ENCODE assay signal across 8 mouse cellular contexts in the genomic region with DNA sequence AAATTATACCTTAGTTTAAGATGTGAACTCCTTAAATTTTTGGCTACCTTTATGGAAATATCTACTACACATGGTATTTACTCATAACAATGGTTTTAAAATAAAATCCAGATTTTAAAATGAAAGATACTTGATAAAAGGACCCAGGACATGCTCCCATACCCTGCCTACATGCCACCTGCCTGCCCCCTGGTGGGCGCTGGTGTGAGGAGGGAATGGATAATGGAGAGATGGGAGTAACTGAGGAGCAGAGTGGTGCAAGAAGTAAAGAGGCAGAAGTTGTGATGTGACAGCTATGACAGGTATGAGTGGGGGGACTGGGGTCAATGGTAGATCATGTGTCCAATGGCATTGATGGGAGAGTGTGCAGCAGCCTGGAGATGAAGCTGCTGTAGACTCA.
A peak's percentile ranks its signal among the peaks of the same experiment; 100 is the strongest.
DNase-seq lines count a peak whose midpoint lies in the region; ATAC-seq and TF ChIP-seq lines count a peak whose summit lies in the region.

No protein-coding gene starts in this region.

- intact Hi-C loops in heart, adult 2 months (cut with DNase I) = no loop called here

- no peak for ATAC-seq in forebrain, postnatal 0 days

- H3K4me2 ChIP-seq in forebrain, postnatal 0 days (ENCODE audit: low read depth) = no peak overlapping the region

- no peaks in the 10 kb centered on the region for H3K27me3 ChIP-seq in heart, adult 2 months (ENCODE audit: control insufficient read depth, insufficient read depth, low read length)
- H3K27me3 ChIP-seq in forebrain, postnatal 0 days (ENCODE audit: insufficient read depth, low read length) = no peaks in the 10 kb centered on the region
- H3K27me3 ChIP-seq in midbrain, embryonic 10.5 days (ENCODE audit: low read depth, poor library complexity, severe bottlenecking) = no peaks in the 10 kb centered on the region

- TF ChIP-seq CTCF in heart, adult 2 months (IDR thresholded peaks at IDR 0.05) = peak; percentile 54
- TF ChIP-seq CTCF in forebrain, postnatal 0 days (IDR thresholded peaks at IDR 0.05; ENCODE audit: low read depth) = peak; percentile 54

- 34% methylated on average over 1 of the region's 1 CpGs for WGBS in heart, adult 2 months
- 41% methylated on average over 1 of the region's 1 CpGs for WGBS in forebrain, postnatal 0 days
- 28% methylated on average over 1 of the region's 1 CpGs for WGBS in midbrain, embryonic 10.5 days

- no peak for DNase-seq in heart, adult 2 months
- DNase-seq in heart, adult 11 months = no peak
- peak; percentile 40 for DNase-seq in lung, postnatal 10 days
- DNase-seq in lung, adult 18-20 months = no peak
- DNase-seq in NIH3T3 (ENCODE audit: low read depth) = peak; percentile 5
- DNase-seq in forebrain, postnatal 0 days = no peak
- no peak for DNase-seq in natural killer cell, adult 2 months (ENCODE audit: low spot score in 2 of 2)
- DNase-seq in midbrain, embryonic 10.5 days (ENCODE audit: low spot score) = no peak

- no peak overlapping the region for H3K9ac ChIP-seq in heart, adult 2 months (ENCODE audit: low read depth, low read length)
- H3K9ac ChIP-seq in forebrain, postnatal 0 days = no peak overlapping the region

- no peaks in the 10 kb centered on the region for H3K79me2 ChIP-seq in heart, adult 2 months (replicated peaks; ENCODE audit: control insufficient read depth, insufficient read depth, low read length)

- no peak for TF ChIP-seq EP300 in heart, adult 2 months (IDR thresholded peaks at IDR 0.05; ENCODE audit: insufficient read depth, low read depth, low read length)

- no peaks in the 10 kb centered on the region for H3K9me3 ChIP-seq in forebrain, postnatal 0 days (ENCODE audit: low read length)
- no peaks in the 10 kb centered on the region for H3K9me3 ChIP-seq in midbrain, embryonic 10.5 days (replicated peaks)

- no peaks in the 10 kb centered on the region for H3K4me1 ChIP-seq in heart, adult 2 months (ENCODE audit: control insufficient read depth, insufficient read depth, low read length)
- no peaks in the 10 kb centered on the region for H3K4me1 ChIP-seq in forebrain, postnatal 0 days (ENCODE audit: insufficient read depth)
- H3K4me1 ChIP-seq in midbrain, embryonic 10.5 days = no peaks in the 10 kb centered on the region

- no peak for TF ChIP-seq POLR2A in heart, adult 2 months (IDR thresholded peaks at IDR 0.05; ENCODE audit: insufficient read depth, low read depth, low read length)

- H3K4me3 ChIP-seq in heart, adult 2 months = no peak overlapping the region
- H3K4me3 ChIP-seq in forebrain, postnatal 0 days (ENCODE audit: low read depth, low read length) = no peak overlapping the region
- H3K4me3 ChIP-seq in midbrain, embryonic 10.5 days = no peak overlapping the region

- H3K36me3 ChIP-seq in heart, adult 2 months (ENCODE audit: control insufficient read depth, insufficient read depth, low read length) = no peaks in the 10 kb centered on the region
- H3K36me3 ChIP-seq in forebrain, postnatal 0 days (ENCODE audit: insufficient read depth) = no peaks in the 10 kb centered on the region
- H3K36me3 ChIP-seq in midbrain, embryonic 10.5 days = no peaks in the 10 kb centered on the region

- no peak overlapping the region for H3K27ac ChIP-seq in heart, adult 2 months
- no peak overlapping the region for H3K27ac ChIP-seq in forebrain, postnatal 0 days (ENCODE audit: low read depth, low read length)
- no peak overlapping the region for H3K27ac ChIP-seq in midbrain, embryonic 10.5 days (replicated peaks)

Comparison
In these comparisons a context has a peak if more than half of its experiments do, and no peak if none do; other contexts are left out.
1. DNase-seq: peak in lung, postnatal 10 days (single experiment) and NIH3T3 (single experiment); none in heart, adult 2 months (0 of 2), heart, adult 11 months (single experiment), lung, adult 18-20 months (0 of 2), forebrain, postnatal 0 days (single experiment), natural killer cell, adult 2 months (0 of 2) and midbrain, embryonic 10.5 days (single experiment).